Mouse (Mus musculus) lung, postnatal 0 days (tissue): Measurements from ENCODE around the gene Rpp30.

Experiments
- CTCF ChIP-seq: IDR thresholded peaks from 2 replicates; pipeline ENCODE4 v1.5.1; 2016; ENCODE audit warnings: antibody characterized with exemption, mild to moderate bottlenecking
- EP300 ChIP-seq: IDR thresholded peaks from 2 replicates; pipeline ENCODE4 v1.6.1; 2016; ENCODE audit warnings: antibody characterized with exemption, mild to moderate bottlenecking, control low read depth

GRCm38 (mm10) chr19:36133064-36133463 lies 49.5 kb downstream of the Rpp30 start:
- TF ChIP-seq CTCF (no peak), EP300 (no peak)
